Mouse (Mus musculus) cortical plate, adult 2 months (tissue): ENCODE results near the gene Ccdc38. TPM values are rescaled to one million over a fixed set of nuclear protein-coding genes. Genes with fewer than 3 reads are reported as not detected.

Source experiments
- H3K27ac ChIP-seq: fragments of 200-500 bp; 2 replicates; pipeline ENCODE4 v1.5.1; 2012; ENCODE audit warnings: low read length, control low read depth, inconsistent platforms; ENCODE audit not compliant: insufficient read depth
- H3K4me1 ChIP-seq: fragments of 200-500 bp; 2 replicates; pipeline ENCODE4 v1.6.1; 2011; ENCODE audit warnings: low read length; ENCODE audit not compliant: control insufficient read depth, insufficient read depth
- H3K4me3 ChIP-seq: fragments of 200-500 bp; 2 replicates; pipeline ENCODE4 v1.5.1; 2011; ENCODE audit warnings: mild to moderate bottlenecking, low read length, control low read depth; ENCODE audit not compliant: insufficient read depth
- CTCF ChIP-seq: fragments of 200-500 bp; IDR thresholded peaks from 2 replicates; pipeline ENCODE4 v1.5.1; 2011; ENCODE audit warnings: mild to moderate bottlenecking, control low read depth, low read length; ENCODE audit not compliant: insufficient read depth; ENCODE audit errors: extremely low read depth
- POLR2A ChIP-seq: fragments of 200-500 bp; IDR thresholded peaks from 2 replicates; pipeline ENCODE4 v1.6.1; 2011; ENCODE audit warnings: mild to moderate bottlenecking, low read length, control low read depth; ENCODE audit not compliant: insufficient read depth; ENCODE audit errors: extremely low read depth
- polyA plus RNA-seq: library from polyadenylated mRNA; depleted of rRNA; stranded (reverse); fragments of >200 nt; gene quantifications from 2 replicates; pipeline ENCODE4 v1.2.3, GENCODE M21; 2012; rRNA removed

Gene Ccdc38
- polyA plus RNA-seq = 0.06 TPM in 1 of 2 replicates, not detected in the other

DNA sequence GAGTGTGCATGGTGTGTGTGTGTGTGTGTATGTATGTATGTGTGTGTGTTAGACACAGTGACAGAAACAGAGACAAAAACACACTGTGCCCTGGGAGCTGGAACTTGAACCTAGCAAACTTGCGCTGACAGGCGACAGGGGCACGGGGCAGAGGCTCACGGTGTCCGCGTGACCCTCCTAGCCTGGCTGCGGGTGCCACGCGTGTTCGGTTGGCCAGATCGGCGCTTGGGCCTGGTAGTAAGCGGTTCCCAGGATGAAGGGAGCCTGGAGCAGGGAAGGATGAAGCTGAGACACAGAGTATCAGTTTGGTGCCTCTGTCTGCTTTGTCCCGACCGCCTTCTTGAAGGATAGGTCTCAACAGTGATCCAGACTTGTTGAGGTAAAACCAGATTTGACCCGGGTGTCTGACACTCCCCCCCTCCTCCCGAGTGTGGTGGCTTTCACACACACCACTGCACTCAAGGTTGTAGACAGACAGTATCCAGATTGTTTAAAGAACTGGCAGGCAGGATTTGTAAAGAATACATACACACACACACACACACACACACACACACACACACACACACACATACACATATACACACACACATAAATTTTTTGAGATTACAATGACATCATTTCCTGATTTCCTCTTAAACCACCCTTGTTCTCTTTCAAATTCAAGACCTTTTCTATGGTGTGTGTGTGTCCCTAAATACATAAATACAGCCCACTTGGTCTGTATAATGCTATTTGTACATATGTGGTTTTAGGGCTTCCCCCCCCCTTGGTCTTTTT lies at the start of gene Ccdc38:
Ccdc38 (plus strand) TSS at position 202 of the 780 bp plus-strand sequence.
- H3K4me3 ChIP-seq = no peak within 1 kb of the TSS
- no peak for TF ChIP-seq POLR2A
- TF ChIP-seq CTCF = no peak
- no peaks in the 10 kb centered on the region for H3K4me1 ChIP-seq
- no peak within 1 kb of the TSS for H3K27ac ChIP-seq

- TF ChIP-seq POLR2A (no peak), CTCF (no peak)
- H3K27ac ChIP-seq = no peak overlapping the region
- no peaks in the 10 kb centered on the region for H3K4me1 ChIP-seq
- H3K4me3 ChIP-seq = no peak overlapping the region
Observed at GRCm38 (mm10) chr10:93500864-93501263, 39.6 kb upstream of the Ccdc38 start.

GRCm38 (mm10) chr10:93501346-93501745 lies 39.1 kb upstream of the Ccdc38 start:
- H3K27ac ChIP-seq = no peak overlapping the region
- H3K4me3 ChIP-seq = no peak overlapping the region
- TF ChIP-seq CTCF (no peak), POLR2A (no peak)
- H3K4me1 ChIP-seq = no peaks in the 10 kb centered on the region

- H3K4me1 ChIP-seq = no peaks in the 10 kb centered on the region
- TF ChIP-seq CTCF (no peak), POLR2A (no peak)
- H3K4me3 ChIP-seq = no peak overlapping the region
- no peak overlapping the region for H3K27ac ChIP-seq
Observed at GRCm38 (mm10) chr10:93508383-93508970, 32.0 kb upstream of the Ccdc38 start.

- TF ChIP-seq CTCF (no peak), POLR2A (no peak)
- Histone ChIP-seq H3K27ac (no peak overlapping the region), H3K4me3 (no peak overlapping the region), H3K4me1 (no peaks in the 10 kb centered on the region)
Observed at GRCm38 (mm10) chr10:93509532-93510153, 30.8 kb upstream of the Ccdc38 start.

DNA sequence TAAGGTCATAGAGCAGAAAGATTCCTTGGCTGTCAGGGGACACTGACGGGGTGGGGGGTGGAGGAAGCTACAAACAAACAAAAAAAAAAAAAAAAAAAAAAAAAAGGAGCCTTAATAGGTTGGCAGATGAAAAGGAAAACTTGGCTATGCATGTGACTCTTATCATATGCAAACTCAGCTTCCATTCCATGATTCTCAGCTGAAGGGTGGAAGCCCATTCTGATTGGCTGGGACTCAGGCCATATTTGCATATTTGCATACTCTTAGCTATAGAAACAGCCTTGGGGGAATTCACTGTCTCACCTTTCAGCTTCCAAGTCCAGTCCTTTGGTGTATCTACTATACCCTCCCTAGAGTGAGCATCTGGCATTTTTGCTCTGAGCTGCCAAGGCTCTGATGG lies 25.0 kb upstream of the Ccdc38 start:
- Histone ChIP-seq H3K4me1 (no peaks in the 10 kb centered on the region), H3K4me3 (no peak overlapping the region), H3K27ac (no peak overlapping the region)
- TF ChIP-seq POLR2A (no peak), CTCF (no peak)

GRCm38 (mm10) chr10:93515927-93516326 lies 24.5 kb upstream of the Ccdc38 start:
- TF ChIP-seq CTCF (no peak), POLR2A (no peak)
- no peaks in the 10 kb centered on the region for H3K4me1 ChIP-seq

GRCm38 (mm10) chr10:93517754-93518153 lies 22.7 kb upstream of the Ccdc38 start:
- Histone ChIP-seq H3K27ac (no peak overlapping the region), H3K4me3 (no peak overlapping the region), H3K4me1 (no peaks in the 10 kb centered on the region)
- TF ChIP-seq CTCF = no peak
- TF ChIP-seq POLR2A = no peak

More at GRCm38 (mm10) chr10:93515927-93516326, 24.5 kb upstream of the Ccdc38 start:
- Histone ChIP-seq H3K4me3 (no peak overlapping the region), H3K27ac (no peak overlapping the region)

- no peak overlapping the region for H3K4me3 ChIP-seq
- no peak for TF ChIP-seq POLR2A
- no peak for TF ChIP-seq CTCF
- no peak overlapping the region for H3K27ac ChIP-seq
- no peaks in the 10 kb centered on the region for H3K4me1 ChIP-seq
Observed at GRCm38 (mm10) chr10:93518186-93518585, 22.2 kb upstream of the Ccdc38 start.
